Mouse (Mus musculus) retina, embryonic 14.5 days (tissue): ENCODE measurements around the gene Olfr1233.

Experiments
- DNase-seq: peaks from one replicate; pipeline ENCODE4 v3.0.0-alpha.2; 2015; ENCODE audit warnings: low spot score

Olfr1233 gene

DNA sequence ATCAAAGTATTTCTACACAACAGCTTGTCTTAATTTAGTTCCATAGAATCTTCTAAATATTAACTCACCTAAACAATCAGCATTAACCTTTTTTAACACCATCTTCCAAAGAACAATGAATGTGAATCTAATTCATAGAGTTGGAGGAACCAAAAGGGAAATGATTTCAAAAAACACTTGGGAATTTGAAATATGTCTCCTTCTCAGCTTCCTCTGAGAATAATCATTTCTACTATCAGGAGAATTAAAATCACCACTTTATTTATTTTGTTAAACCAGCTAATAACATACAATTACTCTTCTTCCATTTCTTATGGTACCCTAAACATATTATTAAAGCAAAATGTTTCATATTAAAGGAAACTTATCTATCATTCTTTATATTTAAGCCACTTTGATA lies at the start of gene Olfr1233:
Olfr1233 (minus strand) TSS at position 101 of the 400 bp plus-strand sequence.
- no peak for DNase-seq

DNA sequence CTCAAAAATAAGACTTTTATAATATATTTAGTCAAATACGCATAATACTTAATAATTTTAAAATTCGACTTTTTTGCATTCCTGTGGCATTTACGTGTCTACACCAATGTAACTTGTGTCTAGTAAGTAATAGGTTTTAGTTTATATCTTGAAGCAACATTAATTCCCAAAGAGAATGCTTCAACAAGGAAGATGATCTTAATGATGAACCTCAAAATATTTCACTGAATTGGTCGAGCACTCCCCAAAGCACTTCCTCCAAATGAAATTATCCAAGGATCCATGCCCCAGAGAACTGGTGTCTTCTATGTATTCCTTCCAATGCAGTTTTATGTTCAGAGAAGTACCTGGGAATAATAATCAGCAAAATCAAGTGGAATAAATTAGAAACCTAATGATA lies 22.6 kb upstream of the Olfr1233 start, which contains the start of gene Olfr1234:
Olfr1234 (minus strand) TSS at position 101 of the 400 bp plus-strand sequence.
- DNase-seq = no peak

DNA sequence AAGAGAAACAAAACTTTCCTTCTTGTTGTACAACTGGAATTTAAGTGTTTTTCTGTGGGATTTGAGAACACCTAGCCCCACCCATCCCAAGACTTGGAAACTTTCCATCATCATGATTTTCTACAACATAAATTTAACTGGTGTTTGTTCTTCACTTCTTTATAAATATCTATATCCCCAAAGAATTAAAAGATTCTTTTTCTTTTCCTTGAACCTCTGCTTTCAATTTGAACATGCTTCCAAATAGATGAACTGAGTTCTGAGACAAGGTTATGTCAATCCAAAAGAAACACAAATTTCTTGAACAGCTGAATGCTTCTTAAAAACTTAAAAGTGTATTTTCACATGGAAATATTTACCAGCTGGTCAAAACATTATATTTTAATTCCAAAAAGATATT lies 12.6 kb downstream of the Olfr1233 start, which contains the start of gene Olfr1232:
Olfr1232 (minus strand) TSS at position 101 of the 400 bp plus-strand sequence.
- no peak for DNase-seq

DNA sequence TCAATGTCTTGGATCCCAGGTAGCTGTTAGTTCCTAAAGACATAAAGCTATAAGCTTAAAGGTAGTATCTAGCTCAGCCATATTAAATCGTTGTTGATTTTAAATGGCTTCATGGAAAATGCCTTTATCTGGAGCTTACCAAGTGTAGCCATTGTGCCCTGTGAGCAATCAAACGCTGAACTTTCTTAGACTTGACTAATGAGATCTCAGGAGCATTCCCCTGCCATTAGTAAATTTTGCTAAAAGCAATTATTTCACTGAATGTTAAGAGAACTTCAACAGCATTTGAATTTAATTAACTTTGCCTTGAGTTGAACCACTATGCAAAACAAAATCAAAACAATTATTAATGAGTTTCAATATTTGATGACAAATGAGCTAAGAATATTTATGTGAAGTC lies 35.2 kb downstream of the Olfr1233 start, which contains the start of gene Olfr1231:
Olfr1231 (minus strand) TSS at position 101 of the 400 bp plus-strand sequence.
- no peak for DNase-seq

DNA sequence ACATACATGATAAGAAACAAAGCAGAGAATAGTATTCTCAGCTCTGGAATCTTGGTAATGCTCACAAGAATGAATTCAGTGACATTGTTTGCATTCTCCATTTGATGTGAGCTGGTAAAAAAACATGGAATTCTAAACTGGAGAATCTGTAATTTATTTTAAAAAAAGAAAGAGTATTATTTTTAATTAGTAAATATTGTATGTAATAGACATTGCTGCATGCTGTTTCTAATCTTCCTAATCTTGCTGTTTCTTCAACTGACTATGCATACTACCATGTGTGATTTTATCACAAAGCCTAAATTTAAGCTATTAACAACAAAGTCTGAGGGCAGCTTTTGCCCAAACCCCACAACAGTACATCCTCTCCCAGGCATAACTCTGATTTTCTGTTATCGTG lies 45.0 kb downstream of the Olfr1233 start, which contains the start of gene Olfr1230:
Olfr1230 (minus strand) TSS at position 101 of the 400 bp plus-strand sequence.
- DNase-seq = no peak

DNA sequence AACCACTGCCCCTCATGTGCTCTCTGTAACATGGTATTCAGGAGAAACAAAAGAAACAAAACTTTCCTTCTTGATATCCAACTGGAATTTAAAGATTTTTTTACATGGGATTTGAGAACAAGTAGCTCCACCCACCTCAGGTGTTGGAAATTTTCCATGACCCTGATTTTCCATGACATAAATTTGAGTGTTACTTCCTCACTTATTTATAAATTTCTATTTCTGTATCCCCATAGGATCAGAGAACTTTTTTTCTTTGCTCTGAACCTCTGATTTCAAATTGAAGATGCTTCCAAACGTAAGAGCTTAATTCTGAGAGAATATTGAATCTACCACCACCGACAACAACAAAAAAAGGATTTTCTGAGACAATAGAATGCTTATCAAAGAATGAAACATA lies 54.3 kb downstream of the Olfr1233 start, which contains the start of gene Olfr1229:
Olfr1229 (minus strand) TSS at position 101 of the 400 bp plus-strand sequence.
- no peak for DNase-seq
